Mouse (Mus musculus): Measurements from ENCODE around the gene Loxl4. TPM values are rescaled to one million over a fixed set of nuclear protein-coding genes. Genes with fewer than 3 reads are reported as not detected.
A peak's percentile ranks its signal among the peaks of the same experiment; 100 is the strongest.

The Loxl4 gene
- polyA plus RNA-seq, 1 experiment from 2014 or later, result 1.6 TPM

GRCm38 (mm10) chr19:42613647-42614225 lies 1.1 kb upstream of the Loxl4 start:
- H3K36me3 ChIP-seq (ENCODE audit: insufficient read depth, low read length), result no peaks in the 10 kb centered on the region
- no peaks in the 10 kb centered on the region for H3K9me3 ChIP-seq (ENCODE audit: low read length)
- peaks cover 7% of the 10 kb centered on the region for H3K4me1 ChIP-seq (ENCODE audit: insufficient read depth, low read length)
- ATAC-seq (ENCODE audit: low FRiP score, low TSS enrichment), result no peak
- H3K4me3 ChIP-seq (ENCODE audit: low read length), result no peak overlapping the region
- H3K9ac ChIP-seq (replicated peaks; ENCODE audit: low read length), result no peak overlapping the region
- no peak overlapping the region for H3K27ac ChIP-seq (ENCODE audit: low read length)
- peaks cover 8% of the 10 kb centered on the region; the same call in 1 of the 2 replicates for H3K27me3 ChIP-seq (ENCODE audit: insufficient read depth, low read length)
- no peak overlapping the region for H3K4me2 ChIP-seq (replicated peaks; ENCODE audit: low read depth, low read length)
- 62% methylated on average over 7 of the region's 7 CpGs for WGBS

- H3K27ac ChIP-seq (ENCODE audit: low read length), result no peak overlapping the region
- peaks cover 7% of the 10 kb centered on the region for H3K4me1 ChIP-seq (ENCODE audit: insufficient read depth, low read length)
- peak overlapping the region; percentile 54 for H3K4me2 ChIP-seq (replicated peaks; ENCODE audit: low read depth, low read length)
- peak; percentile 21; the same call in 1 of the 2 replicates for ATAC-seq (ENCODE audit: low FRiP score, low TSS enrichment)
- no peaks in the 10 kb centered on the region for H3K9me3 ChIP-seq (ENCODE audit: low read length)
- H3K4me3 ChIP-seq (ENCODE audit: low read length), result peak overlapping the region; percentile 39
- H3K27me3 ChIP-seq (ENCODE audit: insufficient read depth, low read length), result peaks cover 8% of the 10 kb centered on the region; the same call in 1 of the 2 replicates
- peak overlapping the region; percentile 57; the same call in 1 of the 2 replicates for H3K9ac ChIP-seq (replicated peaks; ENCODE audit: low read length)
- H3K36me3 ChIP-seq (ENCODE audit: insufficient read depth, low read length), result no peaks in the 10 kb centered on the region
- WGBS, result 12% methylated on average over 7 of the region's 7 CpGs
Measured at GRCm38 (mm10) chr19:42613116-42613515, 503 bp upstream of the Loxl4 start.

GRCm38 (mm10) chr19:42611746-42612145 lies 867 bp downstream of the Loxl4 start:
- H3K9me3 ChIP-seq (ENCODE audit: low read length), result no peaks in the 10 kb centered on the region
- H3K4me3 ChIP-seq (ENCODE audit: low read length), result no peak overlapping the region
- ATAC-seq (ENCODE audit: low FRiP score, low TSS enrichment), result no peak

GRCm38 (mm10) chr19:42609716-42610115 lies 2.9 kb downstream of the Loxl4 start:
- H3K4me2 ChIP-seq (replicated peaks; ENCODE audit: low read depth, low read length), result no peak overlapping the region
- H3K36me3 ChIP-seq (ENCODE audit: insufficient read depth, low read length), result no peaks in the 10 kb centered on the region
- peaks cover 8% of the 10 kb centered on the region for H3K4me1 ChIP-seq (ENCODE audit: insufficient read depth, low read length)
- no peak overlapping the region for H3K27ac ChIP-seq (ENCODE audit: low read length)
- peaks cover 8% of the 10 kb centered on the region; the same call in 1 of the 2 replicates for H3K27me3 ChIP-seq (ENCODE audit: insufficient read depth, low read length)
- no peaks in the 10 kb centered on the region for H3K9me3 ChIP-seq (ENCODE audit: low read length)
- no peak overlapping the region for H3K4me3 ChIP-seq (ENCODE audit: low read length)
- WGBS, result 93% methylated on average over 3 of the region's 3 CpGs
- H3K9ac ChIP-seq (replicated peaks; ENCODE audit: low read length), result no peak overlapping the region
- no peak for ATAC-seq (ENCODE audit: low FRiP score, low TSS enrichment)

More at GRCm38 (mm10) chr19:42611746-42612145, 867 bp downstream of the Loxl4 start:
- 68% methylated on average over 4 of the region's 4 CpGs for WGBS
- H3K4me1 ChIP-seq (ENCODE audit: insufficient read depth, low read length), result peaks cover 7% of the 10 kb centered on the region
- no peak overlapping the region for H3K27ac ChIP-seq (ENCODE audit: low read length)
- H3K4me2 ChIP-seq (replicated peaks; ENCODE audit: low read depth, low read length), result no peak overlapping the region
- H3K9ac ChIP-seq (replicated peaks; ENCODE audit: low read length), result no peak overlapping the region
- H3K27me3 ChIP-seq (ENCODE audit: insufficient read depth, low read length), result peaks cover 8% of the 10 kb centered on the region; the same call in 1 of the 2 replicates
- H3K36me3 ChIP-seq (ENCODE audit: insufficient read depth, low read length), result no peaks in the 10 kb centered on the region

GRCm38 (mm10) chr19:42608082-42608481 lies 4.5 kb downstream of the Loxl4 start:
- 92% methylated on average over 5 of the region's 5 CpGs for WGBS
- Histone ChIP-seq H3K4me3 (ENCODE audit: low read length) (no peak overlapping the region), H3K9me3 (ENCODE audit: low read length) (no peaks in the 10 kb centered on the region), H3K4me2 (replicated peaks; ENCODE audit: low read depth, low read length) (no peak overlapping the region), H3K27ac (ENCODE audit: low read length) (no peak overlapping the region), H3K27me3 (ENCODE audit: insufficient read depth, low read length) (no peaks in the 10 kb centered on the region), H3K36me3 (ENCODE audit: insufficient read depth, low read length) (no peaks in the 10 kb centered on the region), H3K9ac (replicated peaks; ENCODE audit: low read length) (no peak overlapping the region), H3K4me1 (ENCODE audit: insufficient read depth, low read length) (peaks cover 5% of the 10 kb centered on the region)
- no peak for ATAC-seq (ENCODE audit: low FRiP score, low TSS enrichment)

- WGBS, result 59% methylated on average over 8 of the region's 8 CpGs
- Histone ChIP-seq H3K27me3 (ENCODE audit: insufficient read depth, low read length) (no peaks in the 10 kb centered on the region), H3K9ac (replicated peaks; ENCODE audit: low read length) (no peak overlapping the region), H3K9me3 (ENCODE audit: low read length) (no peaks in the 10 kb centered on the region), H3K27ac (ENCODE audit: low read length) (no peak overlapping the region), H3K4me1 (ENCODE audit: insufficient read depth, low read length) (peaks cover 3% of the 10 kb centered on the region; the same call in 1 of the 2 replicates), H3K36me3 (ENCODE audit: insufficient read depth, low read length) (no peaks in the 10 kb centered on the region), H3K4me2 (replicated peaks; ENCODE audit: low read depth, low read length) (no peak overlapping the region), H3K4me3 (ENCODE audit: low read length) (no peak overlapping the region)
- ATAC-seq (ENCODE audit: low FRiP score, low TSS enrichment), result no peak
Measured at GRCm38 (mm10) chr19:42602576-42602975, 10.0 kb downstream of the Loxl4 start.

GRCm38 (mm10) chr19:42602041-42602440 lies 10.6 kb downstream of the Loxl4 start:
- Histone ChIP-seq H3K36me3 (ENCODE audit: insufficient read depth, low read length) (no peaks in the 10 kb centered on the region), H3K9ac (replicated peaks; ENCODE audit: low read length) (no peak overlapping the region), H3K4me3 (ENCODE audit: low read length) (no peak overlapping the region), H3K4me1 (ENCODE audit: insufficient read depth, low read length) (peaks cover 3% of the 10 kb centered on the region; the same call in 1 of the 2 replicates), H3K9me3 (ENCODE audit: low read length) (no peaks in the 10 kb centered on the region), H3K27ac (ENCODE audit: low read length) (no peak overlapping the region), H3K4me2 (replicated peaks; ENCODE audit: low read depth, low read length) (no peak overlapping the region), H3K27me3 (ENCODE audit: insufficient read depth, low read length) (no peaks in the 10 kb centered on the region)
- WGBS, result 47% methylated on average over 8 of the region's 8 CpGs
- no peak for ATAC-seq (ENCODE audit: low FRiP score, low TSS enrichment)

GRCm38 (mm10) chr19:42601445-42601844 lies 11.2 kb downstream of the Loxl4 start:
- no peak overlapping the region for H3K4me2 ChIP-seq (replicated peaks; ENCODE audit: low read depth, low read length)
- 89% methylated on average over 2 of the region's 2 CpGs for WGBS
- H3K9ac ChIP-seq (replicated peaks; ENCODE audit: low read length), result no peak overlapping the region
- H3K4me1 ChIP-seq (ENCODE audit: insufficient read depth, low read length), result peaks cover 3% of the 10 kb centered on the region; the same call in 1 of the 2 replicates
- H3K4me3 ChIP-seq (ENCODE audit: low read length), result no peak overlapping the region
- no peak for ATAC-seq (ENCODE audit: low FRiP score, low TSS enrichment)
- H3K27me3 ChIP-seq (ENCODE audit: insufficient read depth, low read length), result no peaks in the 10 kb centered on the region
- H3K27ac ChIP-seq (ENCODE audit: low read length), result no peak overlapping the region
- H3K9me3 ChIP-seq (ENCODE audit: low read length), result no peaks in the 10 kb centered on the region
- H3K36me3 ChIP-seq (ENCODE audit: insufficient read depth, low read length), result no peaks in the 10 kb centered on the region

GRCm38 (mm10) chr19:42600591-42600990 lies 12.0 kb downstream of the Loxl4 start:
- Histone ChIP-seq H3K27ac (ENCODE audit: low read length) (no peak overlapping the region), H3K4me1 (ENCODE audit: insufficient read depth, low read length) (peaks cover 3% of the 10 kb centered on the region; the same call in 1 of the 2 replicates), H3K27me3 (ENCODE audit: insufficient read depth, low read length) (no peaks in the 10 kb centered on the region), H3K9ac (replicated peaks; ENCODE audit: low read length) (no peak overlapping the region), H3K4me2 (replicated peaks; ENCODE audit: low read depth, low read length) (no peak overlapping the region), H3K36me3 (ENCODE audit: insufficient read depth, low read length) (no peaks in the 10 kb centered on the region), H3K9me3 (ENCODE audit: low read length) (no peaks in the 10 kb centered on the region), H3K4me3 (ENCODE audit: low read length) (no peak overlapping the region)
- 51% methylated on average over 3 of the region's 3 CpGs for WGBS
- ATAC-seq (ENCODE audit: low FRiP score, low TSS enrichment), result no peak

GRCm38 (mm10) chr19:42599891-42600290 lies 12.7 kb downstream of the Loxl4 start:
- WGBS, result 72% methylated on average over 17 of the region's 17 CpGs
- H3K9ac ChIP-seq (replicated peaks; ENCODE audit: low read length), result no peak overlapping the region
- no peak overlapping the region for H3K4me3 ChIP-seq (ENCODE audit: low read length)
- 0 out of 2 replicates have a peak, but pooled peaks cover under 1% of the 10 kb centered on the region for H3K36me3 ChIP-seq (ENCODE audit: insufficient read depth, low read length)
- no peaks in the 10 kb centered on the region for H3K9me3 ChIP-seq (ENCODE audit: low read length)
- no peaks in the 10 kb centered on the region for H3K27me3 ChIP-seq (ENCODE audit: insufficient read depth, low read length)
- no peak overlapping the region for H3K4me2 ChIP-seq (replicated peaks; ENCODE audit: low read depth, low read length)
- peaks cover 3% of the 10 kb centered on the region; the same call in 1 of the 2 replicates for H3K4me1 ChIP-seq (ENCODE audit: insufficient read depth, low read length)
- ATAC-seq (ENCODE audit: low FRiP score, low TSS enrichment), result peak; percentile 49; the same call in 1 of the 2 replicates
- no peak overlapping the region for H3K27ac ChIP-seq (ENCODE audit: low read length)
